Mouse (Mus musculus) stomach, postnatal 0 days (tissue): ENCODE results near the gene Slc35g1.

ENCODE experiments used
- CTCF ChIP-seq: IDR thresholded peaks from 2 replicates; pipeline ENCODE4 v1.5.1; 2016; ENCODE audit warnings: antibody characterized with exemption, low read depth, mild to moderate bottlenecking, moderate library complexity
- EP300 ChIP-seq: optimal IDR thresholded peaks from 2 replicates; pipeline ENCODE3; 2016; ENCODE audit warnings: antibody characterized with exemption

DNA sequence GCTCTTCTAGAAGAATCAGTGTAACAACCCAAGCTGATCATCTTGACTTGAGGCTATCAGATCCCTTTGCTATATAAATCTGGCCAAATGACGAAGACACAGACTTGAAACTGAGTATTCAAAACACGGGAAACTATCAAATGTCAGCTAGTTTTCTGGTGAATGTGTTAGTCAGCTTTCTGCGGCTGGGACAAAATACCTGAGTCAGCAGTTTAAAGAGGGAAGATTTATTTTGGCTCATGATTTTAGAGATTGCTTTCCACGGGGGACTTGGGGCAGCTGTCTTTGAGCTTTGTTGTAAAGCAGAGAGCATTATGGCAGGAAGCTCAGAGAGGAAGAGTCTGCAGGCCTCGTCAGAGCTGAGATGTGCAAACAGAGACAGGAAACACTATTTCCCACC is 50.0 kb downstream of the Slc35g1 start:
- no peak for TF ChIP-seq CTCF
- no peak for TF ChIP-seq EP300
